Mouse (Mus musculus): ENCODE data around the gene Il5.
"Not testable (repeated sequence)": the region's sequence is repeated elsewhere in the genome, so short reads cannot be mapped to it uniquely, and the experiment has no call there.

The Il5 gene

DNA sequence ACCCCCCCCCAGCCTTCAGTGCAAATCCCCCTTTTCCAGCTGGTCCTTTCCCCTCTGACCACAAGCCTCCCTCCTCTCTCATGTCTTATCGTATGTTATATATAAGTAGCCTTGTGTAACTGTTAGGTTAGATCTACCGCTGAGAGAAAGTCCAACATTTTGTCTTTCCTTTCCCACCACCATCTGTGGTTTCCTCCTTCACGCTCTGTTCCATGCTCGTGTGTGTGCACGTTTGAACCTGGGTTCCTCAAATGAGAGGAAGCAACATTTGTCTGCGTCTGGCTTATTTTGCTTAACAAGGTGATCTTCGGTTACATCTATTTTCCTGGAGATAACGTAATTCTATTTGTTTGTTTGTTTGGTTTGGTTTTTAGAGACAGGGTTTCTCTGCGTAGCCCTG is 27.4 kb downstream of the Il5 start:
- DNase-seq = no peak

- no peak for DNase-seq
Observed at GRCm38 (mm10) chr11:53748614-53749013, 28.0 kb downstream of the Il5 start.

DNA sequence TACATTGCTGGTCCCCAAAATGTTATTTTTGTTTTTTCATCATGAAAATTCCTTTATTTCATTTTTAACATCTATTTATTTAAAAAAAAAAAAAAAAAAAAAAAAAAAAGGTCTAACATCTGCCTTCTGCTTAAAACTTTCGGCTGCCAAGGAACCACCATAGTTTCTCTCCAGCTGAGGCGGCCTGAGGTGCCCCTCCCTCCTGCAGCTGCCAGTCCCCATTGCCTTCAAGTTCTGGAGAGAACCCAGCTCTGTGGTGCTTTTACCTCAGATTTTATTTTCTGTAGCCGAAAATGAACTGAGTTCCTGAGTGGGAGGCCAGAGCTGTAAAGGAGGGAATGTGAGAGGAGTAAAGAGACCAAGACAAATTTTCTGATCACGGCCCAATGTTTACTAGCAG is 28.7 kb downstream of the Il5 start:
- DNase-seq = no peak

DNA sequence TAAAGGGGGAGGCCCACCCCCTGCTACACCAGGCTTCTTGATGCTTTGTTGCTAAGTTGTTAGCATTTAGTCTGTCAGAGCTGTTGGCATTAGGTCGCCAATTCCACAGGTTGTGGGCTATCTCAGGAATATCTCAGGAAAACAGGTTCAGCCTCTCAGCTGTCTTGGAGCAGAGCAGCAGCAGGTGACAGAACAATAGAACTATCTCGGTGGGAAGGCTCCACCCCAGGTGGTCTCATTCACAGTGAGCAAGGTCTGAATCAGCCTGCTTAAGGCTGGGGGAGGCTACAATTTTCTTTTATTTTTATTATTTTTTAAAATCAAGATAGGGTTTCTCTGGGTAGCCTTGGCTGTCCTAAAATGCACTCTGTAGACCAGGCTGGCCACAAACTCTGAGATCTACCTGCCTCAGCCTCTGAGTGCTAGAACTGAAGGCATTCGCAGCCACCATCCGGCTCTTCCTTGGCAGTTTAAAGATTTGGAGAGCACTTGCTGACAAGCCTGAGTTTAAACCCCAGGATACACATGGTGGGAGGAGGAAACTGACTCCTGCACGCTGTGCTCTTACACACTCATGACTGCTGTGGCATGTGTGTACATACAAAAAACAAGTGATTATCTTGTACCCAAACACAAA is 29.2 kb downstream of the Il5 start:
- DNase-seq = no peak

GRCm38 (mm10) chr11:53755011-53755595 is 34.5 kb downstream of the Il5 start:
- DNase-seq = no peak

- DNase-seq = no peak
Observed at GRCm38 (mm10) chr11:53757612-53758011, 37.0 kb downstream of the Il5 start.

GRCm38 (mm10) chr11:53758033-53758432 is 37.4 kb downstream of the Il5 start:
- DNase-seq = not testable (repeated sequence)

GRCm38 (mm10) chr11:53758791-53759351 is 38.3 kb downstream of the Il5 start:
- no peak for DNase-seq

DNA sequence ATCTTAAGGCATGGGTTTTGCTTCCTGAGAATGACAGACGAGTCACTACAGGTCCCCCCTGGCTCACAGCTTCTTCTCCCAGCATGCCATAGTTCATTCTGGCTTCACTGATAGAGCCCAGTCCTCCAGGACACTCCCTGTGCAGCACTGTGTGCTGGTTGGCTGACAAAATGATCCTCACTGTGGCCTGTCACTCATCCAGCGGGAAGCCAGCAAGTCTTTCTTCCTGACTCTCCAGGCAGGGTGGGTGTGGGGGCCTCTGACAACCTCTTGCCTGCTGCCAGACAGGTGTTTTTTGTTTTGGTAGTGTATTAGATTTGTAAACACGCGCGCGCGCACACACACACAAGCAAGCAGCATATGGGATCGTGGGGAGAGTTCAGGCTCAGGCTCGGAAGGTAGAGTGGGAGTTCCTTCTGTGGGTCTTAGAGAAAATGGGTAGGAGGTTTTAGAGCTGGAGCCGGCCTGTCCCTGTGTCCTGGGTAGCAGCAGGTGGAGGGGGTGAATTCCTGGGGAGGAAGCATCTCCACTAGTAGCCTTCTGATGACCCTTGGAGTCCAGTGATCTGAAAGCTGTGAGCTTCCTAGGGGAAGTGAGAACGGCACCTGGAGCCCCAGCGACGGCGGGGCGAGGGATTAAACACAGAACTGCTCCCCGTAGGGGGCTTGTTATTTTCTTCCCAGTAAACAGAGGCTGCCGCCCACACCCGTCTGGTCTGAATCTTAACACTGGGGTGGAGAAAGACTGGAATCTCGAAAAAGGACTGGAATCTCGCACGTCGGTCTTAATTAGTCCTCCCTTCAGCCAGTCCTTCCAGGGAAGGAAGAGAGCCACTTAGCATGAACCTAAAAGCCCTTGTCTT is 39.2 kb downstream of the Il5 start:
- no peak for DNase-seq

GRCm38 (mm10) chr11:53761284-53761683 is 40.7 kb downstream of the Il5 start:
- DNase-seq = no peak

- DNase-seq = peak; percentile 50
Observed at GRCm38 (mm10) chr11:53761822-53762221, 41.2 kb downstream of the Il5 start.

- no peak for DNase-seq
Observed at GRCm38 (mm10) chr11:53762426-53762825, 41.8 kb downstream of the Il5 start.

- peak; percentile 64 for DNase-seq
Observed at GRCm38 (mm10) chr11:53762827-53763495, 42.4 kb downstream of the Il5 start.

- DNase-seq = peak; percentile 80
Observed at GRCm38 (mm10) chr11:53763496-53764140, 43.0 kb downstream of the Il5 start.

GRCm38 (mm10) chr11:53764581-53764980 is 44.0 kb downstream of the Il5 start:
- peak; percentile 20 for DNase-seq

GRCm38 (mm10) chr11:53768422-53769184 is 48.0 kb downstream of the Il5 start:
- no peak for DNase-seq

- no peak for DNase-seq
Observed at GRCm38 (mm10) chr11:53769185-53769576, 48.6 kb downstream of the Il5 start.

GRCm38 (mm10) chr11:53769760-53770124 is 49.1 kb downstream of the Il5 start, which contains the start of gene Irf1:
Gene Irf1 (plus strand): TSS chr11:53770014.
- DNase-seq = peak; percentile 66

- peak; percentile 55 for DNase-seq
Observed at GRCm38 (mm10) chr11:53770125-53770791, 49.7 kb downstream of the Il5 start.

GRCm38 (mm10) chr11:53771001-53771744 is 50.6 kb downstream of the Il5 start:
- no peak for DNase-seq
